In genomic region chr1:39920616-39921015, GRCm38 (mm10) we compare ENCODE assay signal across 26 mouse cellular contexts. TPM values are rescaled to one million over a fixed set of nuclear protein-coding genes. Genes with fewer than 3 reads are reported as not detected.
A peak's percentile ranks its signal among the peaks of the same experiment; 100 is the strongest.
DNase-seq lines count a peak whose midpoint lies in the region; ATAC-seq lines count a peak whose summit lies in the region.
"Had no signal": no experiment of that assay in that cellular context is flagged by ENCODE, and none has a peak within 500 bp of the region (broad histone marks: within the 10 kb centered on the region; RNA-seq: fewer than 3 reads in every experiment).

No protein-coding gene starts in this region.

- H3K27ac ChIP-seq in heart, embryonic 11.5 days (ENCODE audit: low read depth, low read length) = peak overlapping the region; percentile 35; the same call in 1 of the 2 replicates
- peak overlapping the region; percentile 17; the same call in 1 of the 2 replicates for H3K27ac ChIP-seq in liver, embryonic 16.5 days (ENCODE audit: low read length)
- H3K27ac ChIP-seq in liver, embryonic 12.5 days = no peak overlapping the region
- H3K27ac ChIP-seq: embryonic facial prominence, embryonic 15.5 days; hindbrain, embryonic 15.5 days; intestine, embryonic 15.5 days; liver, embryonic 13.5 days; neural tube, embryonic 15.5 days had no signal

- WGBS in heart, embryonic 11.5 days (ENCODE audit: insufficient replicate concordance) = 61% methylated on average over 2 of the region's 2 CpGs
- 32% methylated on average over 2 of the region's 2 CpGs for WGBS in liver, embryonic 16.5 days (ENCODE audit: insufficient replicate concordance)
- WGBS in liver, embryonic 12.5 days (ENCODE audit: insufficient replicate concordance) = 32% methylated on average over 2 of the region's 2 CpGs

- no peak overlapping the region for H3K4me2 ChIP-seq in heart, embryonic 11.5 days
- H3K4me2 ChIP-seq in liver, embryonic 16.5 days (ENCODE audit: low read depth, low read length) = no peak overlapping the region
- H3K4me2 ChIP-seq in liver, embryonic 12.5 days = no peak overlapping the region
- H3K4me2 ChIP-seq: embryonic facial prominence, embryonic 15.5 days; hindbrain, embryonic 15.5 days; intestine, embryonic 15.5 days; limb, embryonic 12.5 days; liver, embryonic 13.5 days; lung, embryonic 15.5 days; midbrain, embryonic 11.5 days; neural tube, embryonic 15.5 days had no signal

- H3K4me3 ChIP-seq in heart, embryonic 11.5 days (ENCODE audit: low read depth, low read length) = no peak overlapping the region
- no peak overlapping the region for H3K4me3 ChIP-seq in liver, embryonic 16.5 days (ENCODE audit: low read depth, low read length)
- no peak overlapping the region for H3K4me3 ChIP-seq in liver, embryonic 12.5 days
- H3K4me3 ChIP-seq: embryonic facial prominence, embryonic 15.5 days; heart, adult 2 months; hindbrain, embryonic 15.5 days; intestine, embryonic 15.5 days; limb, embryonic 12.5 days; liver, embryonic 13.5 days; lung, embryonic 15.5 days; neural tube, embryonic 15.5 days had no signal

- no peaks in the 10 kb centered on the region for H3K9me3 ChIP-seq in heart, embryonic 11.5 days (replicated peaks; ENCODE audit: control insufficient read depth, low read length)
- H3K9me3 ChIP-seq in liver, embryonic 16.5 days (replicated peaks; ENCODE audit: control insufficient read depth, low read length) = no peaks in the 10 kb centered on the region
- H3K9me3 ChIP-seq in liver, embryonic 12.5 days (replicated peaks) = 0 out of 2 replicates have a peak, but pooled peaks cover 2% of the 10 kb centered on the region
- H3K9me3 ChIP-seq: embryonic facial prominence, embryonic 15.5 days; hindbrain, embryonic 15.5 days; intestine, embryonic 15.5 days; limb, embryonic 12.5 days; liver, embryonic 13.5 days; lung, embryonic 15.5 days; neural tube, embryonic 15.5 days had no signal

- no peak for DNase-seq in heart, postnatal 36 days
- DNase-seq in 416B (ENCODE audit: low read depth) = peak; percentile 71
- no peak for DNase-seq in frontal cortex, postnatal 14 days (ENCODE audit: low spot score in 2 of 2)
- DNase-seq: adrenal gland, adult 8-10 months; B cell, adult 2 months; cerebellum, adult 9-10 months; gastrocnemius, postnatal 10 days; heart, postnatal 10 days; kidney, postnatal 25 days; liver, embryonic 13.5 days; thymus, adult 18-20 months had no signal

- intact Hi-C loops in heart, postnatal 36 days (cut with DNase I) = loop anchor here (2.0 kb wide), 1 partner anchor 18 kb away; no protein-coding TSS in a partner anchor

- no peak for ATAC-seq in heart, embryonic 11.5 days (replicated peaks; ENCODE audit: insufficient number of reproducible peaks, low FRiP score, low TSS enrichment)
- ATAC-seq in liver, embryonic 16.5 days (ENCODE audit: low read depth) = no peak
- no peak for ATAC-seq in liver, embryonic 12.5 days
- ATAC-seq in granulocyte monocyte progenitor cell, adult 5-6 weeks (replicated peaks; ENCODE audit: poor library complexity, severe bottlenecking) = peak; percentile 24; the same call in 1 of the 2 replicates
- ATAC-seq in cerebellum, adult (ENCODE audit: insufficient number of reproducible peaks, low FRiP score, low TSS enrichment) = no peak
- ATAC-seq: activated CD4-positive, CD25-positive, alpha-beta regulatory T cell, adult 4 months; forebrain, embryonic 14.5 days; intestine, embryonic 15.5 days had no signal

- H3K9ac ChIP-seq in heart, embryonic 11.5 days (ENCODE audit: low read depth, low read length) = no peak overlapping the region
- no peak overlapping the region for H3K9ac ChIP-seq in liver, embryonic 16.5 days (ENCODE audit: low read depth, low read length)
- no peak overlapping the region for H3K9ac ChIP-seq in liver, embryonic 12.5 days
- H3K9ac ChIP-seq: embryonic facial prominence, embryonic 15.5 days; hindbrain, embryonic 15.5 days; intestine, embryonic 15.5 days; limb, embryonic 12.5 days; liver, embryonic 13.5 days; lung, embryonic 15.5 days; neural tube, embryonic 15.5 days had no signal

- H3K4me1 ChIP-seq in heart, embryonic 11.5 days (ENCODE audit: control insufficient read depth, insufficient read depth, low read length) = peaks cover 62% of the 10 kb centered on the region
- H3K4me1 ChIP-seq in liver, embryonic 16.5 days (ENCODE audit: control insufficient read depth, low read depth, low read length) = peaks cover 16% of the 10 kb centered on the region
- peaks cover 71% of the 10 kb centered on the region for H3K4me1 ChIP-seq in liver, embryonic 12.5 days

- H3K27me3 ChIP-seq in heart, embryonic 11.5 days (ENCODE audit: control insufficient read depth, insufficient read depth, low read length) = no peaks in the 10 kb centered on the region
- H3K27me3 ChIP-seq in liver, embryonic 16.5 days (ENCODE audit: control insufficient read depth, insufficient read depth, low read depth, low read length) = no peaks in the 10 kb centered on the region
- no peaks in the 10 kb centered on the region for H3K27me3 ChIP-seq in liver, embryonic 12.5 days (replicated peaks)
- H3K27me3 ChIP-seq: embryonic facial prominence, embryonic 15.5 days; hindbrain, embryonic 15.5 days; intestine, embryonic 15.5 days; limb, embryonic 12.5 days; liver, embryonic 13.5 days; lung, embryonic 15.5 days; neural tube, embryonic 15.5 days had no signal

- no peaks in the 10 kb centered on the region for H3K36me3 ChIP-seq in heart, embryonic 11.5 days (ENCODE audit: control insufficient read depth, insufficient read depth, low read length)
- no peaks in the 10 kb centered on the region for H3K36me3 ChIP-seq in liver, embryonic 16.5 days (ENCODE audit: control insufficient read depth, insufficient read depth)
- peaks cover 2% of the 10 kb centered on the region; the same call in 1 of the 2 replicates for H3K36me3 ChIP-seq in liver, embryonic 12.5 days
- H3K36me3 ChIP-seq: hindbrain, embryonic 15.5 days; liver, embryonic 13.5 days had no signal

RNA-seq across cellular contexts. Expression of gene Map4k4, which starts 19.9 kb away (rescaled TPM):
- polyA plus RNA-seq in heart, embryonic 11.5 days (2014; fragmentation: Nextera tagmentation; extraction: Ambion mirVana) = 19.4 and 23.7 TPM in 2 replicates
- 100 to 1,000 TPM; 158 to 163 TPM for total RNA-seq in heart, postnatal 36 days (2021)
- polyA plus RNA-seq in liver, embryonic 16.5 days (2015; fragmentation: Nextera tagmentation; extraction: Ambion mirVana) = 2.2 TPM in 2 replicates
- polyA plus RNA-seq in liver, embryonic 12.5 days (2016; fragmentation: Nextera tagmentation; extraction: Ambion mirVana) = 8.8 and 9.7 TPM in 2 replicates
- total RNA-seq in granulocyte monocyte progenitor cell, adult 5-6 weeks (2014; fragmentation: Nextera tagmentation) = 24.6 and 38.5 TPM in 2 replicates
- 58.2 and 64.7 TPM in 2 replicates for total RNA-seq in granulocyte monocyte progenitor cell, adult 5-6 weeks (2017)
